Mouse (Mus musculus) adrenal gland, adult 2 months (tissue): Measurements from ENCODE around the gene Gm3164. TPM values are rescaled to one million over a fixed set of nuclear protein-coding genes. Genes with fewer than 3 reads are reported as not detected.
"Not testable (repeated sequence)": the region's sequence is repeated elsewhere in the genome, so short reads cannot be mapped to it uniquely, and the experiment has no call there.

Experiments used
- DNase-seq: peaks from one replicate; pipeline ENCODE4 v3.0.0; 2021
- long read RNA-seq: library from polyadenylated mRNA; stranded (forward); transcript quantifications from one replicate; pipeline ENCODE4 v2.0.0, GENCODE M21; 2021
- polyA plus RNA-seq: library from polyadenylated mRNA; depleted of rRNA; stranded (reverse); fragments of >200 nt; gene quantifications from 2 replicates; pipeline ENCODE4 v1.2.3, GENCODE M21; 2012; rRNA removed
- total RNA-seq, 2 experiments: library from RNA; stranded (reverse); gene quantifications; 2 replicates each; pipeline ENCODE4 v1.2.3; 2021

The Gm3164 gene
- not detected for total RNA-seq
- 0.06 TPM in 1 of 2 replicates, not detected in the other for polyA plus RNA-seq
- long read RNA-seq, result 0 reads

GRCm38 (mm10) chr14:4414965-4415835 is at the start of gene Gm3164:
TSS of gene Gm3164 (plus strand) at chr14:4415448.
- DNase-seq, result peak; percentile 27

GRCm38 (mm10) chr14:4368991-4369390 is 46.3 kb upstream of the Gm3164 start:
- not testable (repeated sequence) for DNase-seq

DNA sequence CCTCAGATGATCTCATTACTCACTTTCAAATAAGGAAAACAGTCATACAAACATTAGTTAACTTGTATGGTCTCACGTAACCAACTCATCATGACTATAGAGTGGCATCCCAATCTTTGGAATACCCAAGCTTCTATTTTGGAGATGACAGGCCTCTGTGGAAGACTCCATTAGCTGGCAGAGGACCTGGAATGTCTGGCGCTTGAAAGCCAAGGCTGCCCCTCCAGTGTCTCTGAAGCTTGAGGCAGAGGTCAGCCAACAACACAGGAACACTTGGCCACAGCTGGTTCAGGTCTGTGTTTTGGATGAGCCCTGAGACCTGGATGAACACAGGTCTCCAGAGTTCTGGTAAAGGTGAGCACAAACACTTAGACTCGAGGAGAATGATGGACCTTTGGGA is 45.6 kb upstream of the Gm3164 start:
- not testable (repeated sequence) for DNase-seq

- not testable (repeated sequence) for DNase-seq
Observed at GRCm38 (mm10) chr14:4377871-4378270, 37.4 kb upstream of the Gm3164 start.

- DNase-seq, result not testable (repeated sequence)
Observed at GRCm38 (mm10) chr14:4385606-4386005, 29.6 kb upstream of the Gm3164 start.

GRCm38 (mm10) chr14:4392841-4393530 is 22.3 kb upstream of the Gm3164 start:
- not testable (repeated sequence) for DNase-seq

DNA sequence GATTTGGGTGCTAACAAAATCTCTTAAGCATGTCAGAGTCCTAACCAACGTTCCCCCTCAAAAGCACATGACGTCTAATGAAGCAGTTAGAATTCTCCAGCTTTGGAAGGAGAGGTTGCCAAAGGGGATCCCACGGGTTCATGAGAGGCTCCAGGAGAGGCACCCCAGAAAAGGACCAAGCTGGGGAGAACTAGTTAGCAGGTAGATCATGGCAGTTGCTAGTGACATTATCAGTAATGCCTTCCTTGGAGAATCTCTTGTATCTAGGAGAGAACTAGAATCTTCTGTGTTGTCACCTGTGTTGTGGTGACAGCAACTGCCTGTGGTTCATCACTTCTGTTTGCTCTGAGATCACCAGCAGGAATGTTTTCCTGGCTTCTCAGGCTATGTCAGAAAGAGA is 18.0 kb upstream of the Gm3164 start, which contains the start of gene Gm3159:
Gene Gm3159, plus strand, starts transcription at position 301 of the 400 bp plus-strand sequence.
- DNase-seq, result not testable (repeated sequence)

DNA sequence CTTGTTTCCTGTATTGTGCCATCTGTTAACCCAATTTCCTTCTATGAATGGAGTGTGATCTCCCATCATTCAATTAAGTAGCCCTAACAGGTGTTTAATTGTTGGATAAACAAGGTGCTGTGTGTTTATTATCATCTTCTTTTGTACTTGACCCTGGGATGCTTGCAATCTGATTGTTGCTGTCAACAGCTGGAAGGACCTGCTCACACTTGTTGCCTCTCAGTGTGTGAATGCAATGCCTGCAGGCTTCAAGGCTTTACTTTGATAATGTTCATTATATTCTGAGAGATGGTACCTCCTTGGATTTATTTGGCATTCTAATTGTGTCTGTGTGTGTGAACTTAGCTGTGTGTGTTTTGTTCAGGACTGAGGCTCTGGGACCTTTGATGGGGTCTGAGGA is 16.6 kb upstream of the Gm3164 start:
- not testable (repeated sequence) for DNase-seq

DNA sequence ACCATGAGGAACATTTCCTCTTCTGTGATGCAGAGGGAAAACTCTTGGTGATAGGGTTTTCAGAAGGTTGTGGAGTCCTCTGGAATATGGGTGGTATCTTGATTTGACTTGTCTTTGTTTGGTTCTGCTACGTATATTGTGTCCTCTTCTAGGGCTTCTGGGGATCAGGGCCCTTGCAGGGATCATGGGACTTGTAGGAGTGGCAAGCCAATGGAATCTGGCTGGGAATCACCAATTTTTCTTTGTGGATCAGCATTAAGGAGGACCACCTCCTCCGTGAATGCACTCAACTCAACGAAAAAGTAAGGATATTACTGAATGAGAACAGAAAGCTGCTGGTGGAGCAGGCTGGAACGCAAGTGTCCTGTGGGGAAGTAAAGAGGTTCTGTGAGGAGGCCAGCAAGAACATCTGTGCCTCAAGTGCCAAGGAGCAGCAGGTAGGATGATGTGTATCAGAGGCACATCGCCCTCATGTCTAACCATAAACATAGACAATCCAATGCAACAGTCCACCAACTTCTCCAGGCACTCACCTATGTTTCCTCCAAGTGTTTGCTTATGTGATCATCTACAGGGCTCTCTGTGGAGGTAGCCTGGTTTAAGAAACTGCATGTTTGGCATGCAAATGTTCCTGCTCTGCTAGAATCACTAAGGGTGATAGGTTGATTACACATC is 15.0 kb upstream of the Gm3164 start:
- DNase-seq, result not testable (repeated sequence)

DNA sequence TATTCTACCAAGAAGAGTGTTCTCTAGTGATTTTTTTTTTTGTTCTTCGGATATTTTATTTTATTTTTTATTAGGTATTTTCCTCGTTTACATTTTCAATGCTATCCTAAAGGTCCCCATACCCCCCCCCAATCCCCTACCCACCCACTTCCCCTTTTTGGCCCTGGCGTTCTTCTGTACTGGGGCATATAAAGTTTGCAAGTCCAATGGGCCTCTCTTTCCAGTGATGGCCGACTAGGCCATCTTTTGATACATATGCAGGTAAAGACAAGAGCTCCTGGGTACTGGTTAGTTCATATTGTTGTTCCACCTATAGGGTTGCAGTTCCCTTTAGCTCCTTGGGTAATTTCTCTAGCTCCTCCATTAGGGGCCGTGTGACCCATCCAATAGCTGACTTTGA is 14.0 kb upstream of the Gm3164 start:
- DNase-seq, result not testable (repeated sequence)

DNA sequence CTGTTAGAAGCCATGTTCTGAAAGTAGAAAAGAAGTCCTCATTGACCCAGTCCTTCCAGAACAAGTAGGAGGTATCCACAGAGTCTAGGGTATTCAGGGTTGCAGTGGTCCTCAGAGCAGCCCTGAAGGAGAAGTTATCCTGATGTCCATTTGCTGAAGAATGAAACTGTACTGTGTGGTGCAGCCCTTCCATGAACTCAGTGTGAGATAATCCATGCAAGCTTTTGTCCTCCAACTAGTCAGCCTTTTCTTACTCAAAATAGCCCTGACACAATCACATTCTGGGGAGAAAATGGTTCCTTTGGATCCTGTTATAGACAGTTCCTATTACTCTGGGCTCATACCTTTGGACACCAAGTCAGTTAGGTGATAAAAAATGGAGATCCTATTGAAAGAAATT is 11.4 kb upstream of the Gm3164 start:
- not testable (repeated sequence) for DNase-seq

GRCm38 (mm10) chr14:4409939-4410338 is 5.3 kb upstream of the Gm3164 start:
- DNase-seq, result not testable (repeated sequence)

DNA sequence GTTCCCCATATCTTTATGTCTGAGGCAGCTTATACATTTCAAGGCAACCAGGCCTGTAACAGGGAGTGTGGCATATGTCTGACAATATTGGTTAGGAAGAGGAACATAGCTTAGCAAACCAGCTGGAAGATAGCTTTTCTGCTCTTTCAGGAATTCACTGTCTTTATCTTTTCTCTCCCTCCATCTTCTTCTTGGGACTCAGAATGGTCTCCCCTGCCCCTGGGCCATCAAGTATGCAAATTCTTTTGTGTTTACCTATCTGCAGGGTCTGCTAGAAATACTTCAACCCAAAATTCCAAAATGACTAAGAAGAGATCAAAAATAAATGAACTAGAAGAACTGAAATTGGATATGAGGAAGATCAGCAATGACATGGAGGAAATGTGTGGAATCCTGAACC is 15.4 kb downstream of the Gm3164 start, which contains the start of gene Gm3173:
Gene Gm3173, plus strand, starts transcription at position 301 of the 400 bp plus-strand sequence.
- not testable (repeated sequence) for DNase-seq

DNA sequence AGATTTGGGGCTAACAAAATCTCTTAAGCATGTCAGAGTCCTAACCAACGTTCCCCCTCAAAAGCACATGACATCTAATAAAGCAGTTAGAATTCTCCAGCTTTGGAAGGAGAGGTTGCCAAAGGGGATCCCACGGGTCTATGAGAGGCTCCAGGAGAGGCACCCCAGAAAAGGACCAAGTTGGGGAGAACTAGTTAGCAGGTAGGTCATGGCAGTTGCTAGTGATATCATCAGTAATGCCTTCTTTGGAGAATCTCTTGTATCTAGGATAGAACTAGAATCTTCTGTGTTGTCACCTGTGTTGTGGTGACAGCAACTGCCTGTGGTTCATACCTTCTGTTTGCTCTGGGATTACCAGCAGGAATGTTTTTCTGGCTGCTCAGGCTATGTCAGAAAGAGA is 66.2 kb downstream of the Gm3164 start, which contains the start of gene Gm3182:
Gene Gm3182, plus strand, starts transcription at position 301 of the 400 bp plus-strand sequence.
- not testable (repeated sequence) for DNase-seq

Other genes starting within 250 kb of the Gm3164 start
- gene Gm2974, start 232.9 kb upstream of the Gm3164 start, total RNA-seq, result not detected
- gene Gm2974, start 232.9 kb upstream of the Gm3164 start, polyA plus RNA-seq, result 0.06 TPM in 1 of 2 replicates, not detected in the other
- not detected for gene Gm3138, start 165.8 kb upstream of the Gm3164 start, total RNA-seq
- not detected in 2 replicates for gene Gm3138, start 165.8 kb upstream of the Gm3164 start, polyA plus RNA-seq
- not detected for gene Gm3149, start 98.2 kb upstream of the Gm3164 start, total RNA-seq
- gene Gm3149, start 98.2 kb upstream of the Gm3164 start, polyA plus RNA-seq, result not detected in 2 replicates
- gene 2610042L04Rik, start 80.7 kb upstream of the Gm3164 start, total RNA-seq, result not detected
- not detected in 2 replicates for gene 2610042L04Rik, start 80.7 kb upstream of the Gm3164 start, polyA plus RNA-seq
- gene Gm3159, start 17.9 kb upstream of the Gm3164 start, total RNA-seq, result not detected
- not detected in 2 replicates for gene Gm3159, start 17.9 kb upstream of the Gm3164 start, polyA plus RNA-seq
- gene Gm3173, start 15.5 kb downstream of the Gm3164 start, total RNA-seq, result not detected
- gene Gm3173, start 15.5 kb downstream of the Gm3164 start, polyA plus RNA-seq, result not detected in 2 replicates
- not detected for gene Gm3182, start 66.3 kb downstream of the Gm3164 start, total RNA-seq
- not detected in 2 replicates for gene Gm3182, start 66.3 kb downstream of the Gm3164 start, polyA plus RNA-seq
- not detected for gene Gm3047, start 140.0 kb downstream of the Gm3164 start, total RNA-seq
- not detected in 2 replicates for gene Gm3047, start 140.0 kb downstream of the Gm3164 start, polyA plus RNA-seq
- gene Gm8159, start 216.9 kb downstream of the Gm3164 start, total RNA-seq, result not detected
- gene Gm8159, start 216.9 kb downstream of the Gm3164 start, polyA plus RNA-seq, result not detected in 2 replicates
- not detected for gene Gm3239, start 248.7 kb downstream of the Gm3164 start, total RNA-seq
- not detected in 2 replicates for gene Gm3239, start 248.7 kb downstream of the Gm3164 start, polyA plus RNA-seq